Mouse (Mus musculus) forebrain, embryonic 12.5 days (tissue): ENCODE data around the gene Fgd2. TPM values are rescaled to one million over a fixed set of nuclear protein-coding genes. Genes with fewer than 3 reads are reported as not detected.

Experiments used
- ATAC-seq: fragments of 200-750 bp; cut with Nextera tagmentation; 2 replicates; pipeline ENCODE4 v1.8.0; 2017; ENCODE audit warnings: moderate TSS enrichment; ENCODE audit not compliant: low FRiP score
- H3K27ac ChIP-seq: fragments of 300-500 bp; sonication (generic); 2 replicates; pipeline ENCODE4 v1.5.1; 2016; ENCODE audit warnings: mild to moderate bottlenecking
- H3K27me3 ChIP-seq: fragments of 300-500 bp; sonication (generic); 2 replicates; pipeline ENCODE4 v1.6.1; 2016; ENCODE audit warnings: mild to moderate bottlenecking
- H3K36me3 ChIP-seq: fragments of 300-500 bp; sonication (generic); replicated peaks from 2 replicates; pipeline ENCODE4 v1.6.1; 2016; ENCODE audit warnings: mild to moderate bottlenecking
- H3K4me1 ChIP-seq: fragments of 300-500 bp; sonication (generic); 2 replicates; pipeline ENCODE4 v1.6.1; 2016
- H3K4me2 ChIP-seq: fragments of 300-500 bp; sonication (generic); 2 replicates; pipeline ENCODE4 v1.6.1; 2016; ENCODE audit warnings: mild to moderate bottlenecking, moderate library complexity
- H3K4me3 ChIP-seq: fragments of 300-500 bp; sonication (generic); replicated peaks from 2 replicates; pipeline ENCODE4 v1.5.1; 2016; ENCODE audit warnings: mild to moderate bottlenecking
- H3K9ac ChIP-seq: fragments of 300-500 bp; sonication (generic); 2 replicates; pipeline ENCODE4 v1.6.1; 2016; ENCODE audit warnings: mild to moderate bottlenecking
- H3K9me3 ChIP-seq: fragments of 300-500 bp; sonication (generic); 2 replicates; pipeline ENCODE4 v1.6.1; 2016
- WGBS: fragments of 180-500 bp; shearing (Covaris S2); methylation state at CpG from one replicate; pipeline ENCODE4 v1.1.7; 2016; 5-methylcytosine and 5-hydroxymethylcytosine counted together
- polyA plus RNA-seq: library from polyadenylated mRNA; unstranded; fragments of >200 nt; fragmentation: Nextera tagmentation; extraction: Ambion mirVana; gene quantifications from 2 replicates; pipeline ENCODE4 v1.2.1, GENCODE M21; 2016

Fgd2 gene
- polyA plus RNA-seq, 1 experiment from 2014 or later, result 3.7 TPM

DNA sequence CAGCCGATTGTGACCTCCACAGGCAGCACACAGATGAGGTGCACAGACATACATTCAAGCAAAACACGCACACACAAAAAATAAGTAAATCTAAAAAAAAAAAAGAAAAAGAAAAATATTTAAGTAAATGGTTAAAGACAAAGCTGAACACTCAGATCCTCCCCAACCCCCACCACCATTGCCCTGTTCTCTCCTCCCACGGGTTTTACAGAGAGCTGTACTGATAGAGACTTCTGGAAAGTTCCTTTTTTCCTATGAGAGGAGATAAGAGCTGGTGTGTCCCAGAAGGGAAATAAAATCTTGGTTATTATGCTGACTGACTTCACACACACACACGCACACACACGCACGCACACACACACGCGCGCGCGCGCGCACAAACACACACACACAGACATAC lies 47.6 kb downstream of the Fgd2 start:
- Histone ChIP-seq H3K4me3 (no peak overlapping the region), H3K27me3 (0 out of 2 replicates have a peak, but pooled peaks cover 7% of the 10 kb centered on the region), H3K4me1 (no peaks in the 10 kb centered on the region), H3K9ac (no peak overlapping the region), H3K9me3 (no peaks in the 10 kb centered on the region), H3K36me3 (no peaks in the 10 kb centered on the region), H3K27ac (no peak overlapping the region), H3K4me2 (no peak overlapping the region)
- no peak for ATAC-seq
- WGBS, result 95% methylated on average over 13 of the region's 13 CpGs

DNA sequence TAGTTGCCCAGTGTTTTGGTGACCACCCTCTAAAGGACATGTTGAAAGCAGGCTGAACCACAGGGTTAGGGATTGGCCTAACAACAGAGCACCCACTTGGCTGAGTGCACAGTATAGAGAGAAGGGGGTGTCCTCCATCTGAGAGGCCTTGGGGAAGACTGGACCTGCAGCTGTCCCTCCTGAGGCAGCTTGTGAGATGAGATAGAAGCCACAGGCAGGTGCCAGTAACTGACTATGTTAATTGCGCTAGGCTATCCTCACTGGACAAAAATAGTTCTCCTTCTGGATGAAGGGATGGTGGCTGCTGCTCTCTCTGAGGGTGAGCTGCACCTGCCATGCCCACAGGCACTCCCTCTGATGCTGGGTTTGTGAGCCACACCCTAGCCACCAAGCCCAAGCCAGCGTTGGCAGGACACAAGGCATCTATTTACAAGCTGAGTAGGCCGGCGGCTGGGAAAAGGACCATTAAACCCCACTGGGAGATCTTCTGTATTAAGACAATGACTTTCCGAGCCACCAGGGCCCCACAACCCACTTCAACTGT lies 49.2 kb downstream of the Fgd2 start:
- H3K4me1 ChIP-seq, result no peaks in the 10 kb centered on the region
- ATAC-seq, result no peak

GRCm38 (mm10) chr17:29411821-29412425 lies 51.2 kb downstream of the Fgd2 start:
- 31% methylated on average over 8 of the region's 8 CpGs for WGBS
- no peak for ATAC-seq
- H3K4me3 ChIP-seq, result no peak overlapping the region
- no peaks in the 10 kb centered on the region for H3K36me3 ChIP-seq
- no peak overlapping the region for H3K4me2 ChIP-seq
- H3K27me3 ChIP-seq, result peaks cover 18% of the 10 kb centered on the region
- H3K9ac ChIP-seq, result no peak overlapping the region
- no peaks in the 10 kb centered on the region for H3K9me3 ChIP-seq
- H3K27ac ChIP-seq, result no peak overlapping the region
- H3K4me1 ChIP-seq, result peaks cover 14% of the 10 kb centered on the region

More for the DNA sequence above, 49.2 kb downstream of the Fgd2 start:
- Histone ChIP-seq H3K9me3 (no peaks in the 10 kb centered on the region), H3K4me2 (no peak overlapping the region), H3K36me3 (no peaks in the 10 kb centered on the region), H3K4me3 (no peak overlapping the region), H3K9ac (no peak overlapping the region), H3K27me3 (0 out of 2 replicates have a peak, but pooled peaks cover under 1% of the 10 kb centered on the region), H3K27ac (no peak overlapping the region)
- WGBS, result 81% methylated on average over 5 of the region's 5 CpGs

DNA sequence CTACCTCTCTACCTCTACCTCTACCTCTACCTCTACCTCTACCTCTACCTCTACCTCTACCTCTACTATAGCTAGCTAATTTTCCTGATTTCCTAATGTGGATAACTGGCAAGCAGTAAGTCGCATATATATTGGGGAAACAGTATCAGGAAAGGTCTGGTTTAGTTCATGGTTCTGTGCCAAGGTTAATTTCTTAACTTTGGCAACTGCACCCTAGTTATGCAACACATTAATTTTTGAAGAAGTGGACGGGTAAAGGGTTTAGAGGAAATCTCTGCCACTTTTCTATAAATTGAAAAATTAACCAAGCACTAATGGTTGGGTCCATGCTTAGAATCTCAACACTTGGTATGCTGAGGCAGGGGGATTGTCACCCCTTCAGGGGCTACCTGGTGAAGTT lies 53.9 kb downstream of the Fgd2 start:
- no peak for ATAC-seq

GRCm38 (mm10) chr17:29415761-29416662 lies 55.3 kb downstream of the Fgd2 start:
- Histone ChIP-seq H3K27me3 (peaks cover 20% of the 10 kb centered on the region), H3K4me3 (peak overlapping the region; percentile 19), H3K4me1 (peaks cover 20% of the 10 kb centered on the region), H3K36me3 (no peaks in the 10 kb centered on the region), H3K4me2 (peak overlapping the region; percentile 48), H3K27ac (peak overlapping the region; percentile 53), H3K9me3 (no peaks in the 10 kb centered on the region), H3K9ac (peak overlapping the region; percentile 29; the same call in 1 of the 2 replicates)
- peak; percentile 58; the same call in 1 of the 2 replicates for ATAC-seq
- WGBS, result 9% methylated on average over 31 of the region's 31 CpGs

More for the DNA sequence above, 53.9 kb downstream of the Fgd2 start:
- Histone ChIP-seq H3K4me2 (no peak overlapping the region), H3K9me3 (no peaks in the 10 kb centered on the region), H3K4me3 (no peak overlapping the region), H3K27ac (no peak overlapping the region), H3K4me1 (peaks cover 20% of the 10 kb centered on the region), H3K36me3 (no peaks in the 10 kb centered on the region), H3K27me3 (peaks cover 20% of the 10 kb centered on the region), H3K9ac (no peak overlapping the region)
- 88% methylated on average over 2 of the region's 2 CpGs for WGBS

- no peaks in the 10 kb centered on the region for H3K9me3 ChIP-seq
- no peak overlapping the region for H3K9ac ChIP-seq
- 0 out of 2 replicates have a peak overlapping the region, but pooled peaks have one; percentile 48 for H3K4me2 ChIP-seq
- H3K4me3 ChIP-seq, result no peak overlapping the region
- ATAC-seq, result no peak
- WGBS, result 41% methylated on average over 5 of the region's 5 CpGs
- no peak overlapping the region for H3K27ac ChIP-seq
- H3K36me3 ChIP-seq, result no peaks in the 10 kb centered on the region
- H3K4me1 ChIP-seq, result peaks cover 20% of the 10 kb centered on the region
- H3K27me3 ChIP-seq, result peaks cover 20% of the 10 kb centered on the region
Measured at GRCm38 (mm10) chr17:29416757-29417156, 56.0 kb downstream of the Fgd2 start.

- no peak for ATAC-seq
- no peaks in the 10 kb centered on the region for H3K36me3 ChIP-seq
- H3K4me2 ChIP-seq, result no peak overlapping the region
- no peak overlapping the region for H3K4me3 ChIP-seq
- peaks cover 20% of the 10 kb centered on the region for H3K27me3 ChIP-seq
- H3K4me1 ChIP-seq, result peaks cover 20% of the 10 kb centered on the region
- H3K9me3 ChIP-seq, result no peaks in the 10 kb centered on the region
- no peak overlapping the region for H3K27ac ChIP-seq
- WGBS, result 78% methylated on average over 3 of the region's 3 CpGs
- H3K9ac ChIP-seq, result no peak overlapping the region
Measured at GRCm38 (mm10) chr17:29418758-29419380, 58.2 kb downstream of the Fgd2 start.

DNA sequence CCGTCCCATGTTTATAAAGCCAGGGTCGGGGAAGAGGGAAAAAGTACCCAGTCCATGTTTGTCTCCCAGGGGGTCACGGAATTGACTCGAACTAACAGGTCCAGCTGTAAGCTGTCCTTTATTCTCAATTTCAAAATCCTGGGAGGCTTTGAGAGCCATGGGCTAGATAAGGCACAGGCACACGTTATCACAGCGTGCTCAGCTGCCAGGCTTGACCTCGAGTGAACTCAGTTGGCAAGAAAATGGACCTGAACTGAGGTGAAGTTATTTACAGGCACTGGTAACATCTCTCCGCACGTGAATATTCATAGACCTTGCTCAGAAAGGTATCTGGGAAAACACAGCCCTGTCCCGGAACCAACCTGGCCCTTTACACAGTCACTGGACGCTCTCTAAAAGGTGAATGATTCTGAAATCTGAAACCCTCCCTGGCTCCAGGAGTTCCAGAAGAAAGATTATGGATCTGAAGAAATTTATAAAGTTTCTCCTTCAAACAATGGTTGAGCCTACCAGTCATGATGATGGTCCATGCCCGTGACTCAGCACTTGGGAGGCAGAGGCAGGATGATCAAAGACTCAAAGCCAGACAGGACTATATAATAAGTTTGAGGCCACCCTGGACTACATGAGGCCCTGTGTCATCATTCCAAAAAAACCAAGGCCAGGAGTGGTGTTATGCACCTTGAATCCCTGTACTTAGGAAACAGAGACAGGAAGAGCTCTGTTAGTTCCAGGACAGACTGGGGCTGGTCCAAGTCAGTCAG lies 59.4 kb downstream of the Fgd2 start:
- no peak overlapping the region for H3K4me3 ChIP-seq
- peaks cover 20% of the 10 kb centered on the region for H3K4me1 ChIP-seq
- 85% methylated on average over 12 of the region's 12 CpGs for WGBS
- H3K27me3 ChIP-seq, result peaks cover 19% of the 10 kb centered on the region
- no peaks in the 10 kb centered on the region for H3K9me3 ChIP-seq
- ATAC-seq, result no peak
- H3K4me2 ChIP-seq, result no peak overlapping the region
- no peak overlapping the region for H3K9ac ChIP-seq
- H3K27ac ChIP-seq, result no peak overlapping the region
- no peaks in the 10 kb centered on the region for H3K36me3 ChIP-seq

GRCm38 (mm10) chr17:29421319-29421718 lies 60.6 kb downstream of the Fgd2 start:
- Histone ChIP-seq H3K27me3 (peaks cover 7% of the 10 kb centered on the region; the same call in 1 of the 2 replicates), H3K36me3 (no peaks in the 10 kb centered on the region), H3K9me3 (no peaks in the 10 kb centered on the region), H3K4me3 (no peak overlapping the region), H3K9ac (no peak overlapping the region), H3K4me2 (no peak overlapping the region), H3K27ac (no peak overlapping the region), H3K4me1 (peaks cover 11% of the 10 kb centered on the region)
- ATAC-seq, result no peak
- WGBS, result 76% methylated on average over 3 of the region's 3 CpGs

GRCm38 (mm10) chr17:29422337-29422736 lies 61.6 kb downstream of the Fgd2 start:
- no peaks in the 10 kb centered on the region for H3K27me3 ChIP-seq
- WGBS, result 92% methylated on average over 6 of the region's 6 CpGs
- ATAC-seq, result no peak
- no peaks in the 10 kb centered on the region for H3K9me3 ChIP-seq
- H3K9ac ChIP-seq, result no peak overlapping the region
- H3K4me3 ChIP-seq, result no peak overlapping the region
- H3K27ac ChIP-seq, result no peak overlapping the region
- H3K4me1 ChIP-seq, result 0 out of 2 replicates have a peak, but pooled peaks cover 6% of the 10 kb centered on the region
- H3K36me3 ChIP-seq, result no peaks in the 10 kb centered on the region
- no peak overlapping the region for H3K4me2 ChIP-seq

DNA sequence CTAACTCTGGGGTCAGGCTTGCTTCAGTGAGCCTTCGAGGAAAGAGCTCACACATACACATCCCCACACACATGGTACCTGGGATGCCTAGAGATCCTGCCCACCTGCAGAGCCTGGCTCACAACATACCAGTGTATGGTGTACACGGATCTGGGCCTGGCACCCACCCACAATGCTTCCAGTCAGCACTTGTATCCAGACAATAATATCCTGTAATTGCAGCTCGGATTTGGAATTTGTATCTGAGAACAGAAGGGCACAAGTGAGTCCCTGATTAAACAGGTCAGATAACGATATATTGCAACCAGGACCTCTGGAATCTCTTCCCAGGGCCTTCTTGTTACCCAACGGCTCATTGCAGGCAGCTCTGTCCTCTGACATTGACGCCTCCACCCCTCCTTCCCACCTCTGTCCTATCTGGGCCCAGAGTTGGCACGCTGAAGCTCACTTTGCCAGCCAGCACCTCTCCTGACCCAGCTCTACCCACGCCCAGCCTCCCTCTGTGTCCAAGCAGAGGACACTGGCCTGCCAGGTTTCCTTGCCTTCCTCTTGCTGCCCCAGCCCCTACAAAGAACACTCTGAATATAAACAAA lies 62.3 kb downstream of the Fgd2 start:
- H3K9ac ChIP-seq, result no peak overlapping the region
- H3K27me3 ChIP-seq, result no peaks in the 10 kb centered on the region
- no peak for ATAC-seq
- no peaks in the 10 kb centered on the region for H3K36me3 ChIP-seq
- WGBS, result 79% methylated on average over 8 of the region's 8 CpGs
- H3K4me1 ChIP-seq, result 0 out of 2 replicates have a peak, but pooled peaks cover 6% of the 10 kb centered on the region
- H3K4me3 ChIP-seq, result no peak overlapping the region
- no peaks in the 10 kb centered on the region for H3K9me3 ChIP-seq
- H3K27ac ChIP-seq, result no peak overlapping the region
- no peak overlapping the region for H3K4me2 ChIP-seq
